Mouse (Mus musculus): Measurements from ENCODE around the gene Rnd1. TPM values are rescaled to one million over a fixed set of nuclear protein-coding genes. Genes with fewer than 3 reads are reported as not detected.
A peak's percentile ranks its signal among the peaks of the same experiment; 100 is the strongest.

The Rnd1 gene
- polyA plus RNA-seq, 1 experiment from 2014 or later: 0.66 TPM

DNA sequence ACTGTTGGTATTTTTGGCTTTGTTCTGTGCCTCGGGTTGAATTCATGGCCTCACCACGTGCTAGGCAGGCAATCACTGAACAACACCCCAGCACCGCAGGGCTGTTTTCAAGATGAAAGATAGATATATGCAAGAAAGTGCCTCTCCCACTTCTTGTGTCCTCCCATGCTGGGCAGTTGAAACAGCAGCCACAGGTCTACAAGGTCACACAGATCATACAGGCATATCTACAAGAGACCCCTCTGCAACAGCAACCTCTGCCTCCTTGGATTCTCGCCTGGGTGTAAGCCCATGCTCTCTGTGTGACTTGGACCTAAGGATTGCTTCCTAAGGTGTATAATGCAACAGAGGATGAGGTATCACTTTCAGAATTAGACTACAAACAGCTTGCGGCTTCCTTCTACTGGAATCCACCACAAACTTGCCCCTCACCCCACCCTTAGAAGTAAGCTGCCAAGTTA lies 53.9 kb downstream of the Rnd1 start:
- Histone ChIP-seq H3K9me3 (replicated peaks; ENCODE audit: low read length) (no peaks in the 10 kb centered on the region), H3K4me2 (ENCODE audit: low read length) (no peak overlapping the region), H3K27ac (no peak overlapping the region), H3K4me1 (replicated peaks; ENCODE audit: insufficient read depth, low read length) (peaks cover 6% of the 10 kb centered on the region), H3K36me3 (ENCODE audit: insufficient read depth, low read length) (no peaks in the 10 kb centered on the region), H3K9ac (ENCODE audit: low read depth, low read length) (no peak overlapping the region), H3K27me3 (ENCODE audit: insufficient read depth, low read length) (no peaks in the 10 kb centered on the region), H3K4me3 (replicated peaks; ENCODE audit: low read depth, low read length) (no peak overlapping the region)
- TF ChIP-seq CTCF (IDR thresholded peaks at IDR 0.05; ENCODE audit: low read depth): no peak
- no peak for ATAC-seq (replicated peaks; ENCODE audit: low FRiP score, low read depth)
- no peak for DNase-seq (ENCODE audit: low spot score)
- 57% methylated on average over 5 of the region's 5 CpGs for WGBS

DNA sequence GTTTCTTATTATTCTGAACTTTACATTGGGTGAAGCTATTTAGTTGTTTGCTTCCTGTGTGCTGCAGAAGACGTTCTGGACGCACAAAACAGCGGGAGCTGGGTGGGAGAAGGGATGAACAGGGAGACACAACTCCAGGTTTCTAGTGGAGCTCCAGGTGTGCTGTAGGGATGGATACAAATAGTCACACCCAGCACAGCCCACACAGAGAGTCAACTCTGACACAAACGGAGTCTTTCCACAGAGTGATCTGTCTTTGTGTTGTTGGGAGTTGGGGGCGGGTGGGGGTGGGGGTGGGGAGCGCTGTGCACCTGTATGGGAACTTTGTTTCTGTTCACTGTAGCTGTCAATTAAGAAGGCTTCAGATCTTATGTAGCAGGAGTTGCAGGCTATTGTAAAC lies 54.5 kb downstream of the Rnd1 start:
- H3K9ac ChIP-seq (ENCODE audit: low read depth, low read length): no peak overlapping the region
- H3K4me2 ChIP-seq (ENCODE audit: low read length): no peak overlapping the region
- no peak for DNase-seq (ENCODE audit: low spot score)
- 29% methylated on average over 6 of the region's 6 CpGs for WGBS
- no peaks in the 10 kb centered on the region for H3K27me3 ChIP-seq (ENCODE audit: insufficient read depth, low read length)
- no peak overlapping the region for H3K4me3 ChIP-seq (replicated peaks; ENCODE audit: low read depth, low read length)
- ATAC-seq (replicated peaks; ENCODE audit: low FRiP score, low read depth): no peak
- H3K27ac ChIP-seq: no peak overlapping the region
- no peaks in the 10 kb centered on the region for H3K36me3 ChIP-seq (ENCODE audit: insufficient read depth, low read length)
- H3K9me3 ChIP-seq (replicated peaks; ENCODE audit: low read length): no peaks in the 10 kb centered on the region
- peaks cover 4% of the 10 kb centered on the region for H3K4me1 ChIP-seq (replicated peaks; ENCODE audit: insufficient read depth, low read length)
- TF ChIP-seq CTCF (IDR thresholded peaks at IDR 0.05; ENCODE audit: low read depth): no peak

DNA sequence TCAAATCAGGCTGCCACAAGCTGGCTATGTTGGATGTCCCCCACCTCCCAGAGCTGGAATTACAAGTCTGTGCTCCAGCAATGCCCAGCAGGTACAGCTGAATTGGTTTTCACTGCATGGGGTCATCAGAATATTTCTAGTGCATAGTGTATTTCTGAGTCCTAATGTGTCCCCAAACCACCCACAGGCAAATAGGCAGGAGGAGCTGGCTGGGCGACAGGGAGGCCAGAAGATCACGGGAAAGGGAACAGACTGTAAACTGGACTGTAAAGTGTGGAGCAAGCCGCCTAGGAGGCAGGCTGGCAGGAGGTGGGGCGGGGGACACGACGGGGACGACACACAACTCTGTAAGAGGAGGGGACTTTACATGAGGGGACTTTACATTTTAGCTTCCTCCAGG lies 55.1 kb downstream of the Rnd1 start:
- Histone ChIP-seq H3K27ac (no peak overlapping the region), H3K4me1 (replicated peaks; ENCODE audit: insufficient read depth, low read length) (peaks cover 4% of the 10 kb centered on the region), H3K36me3 (ENCODE audit: insufficient read depth, low read length) (no peaks in the 10 kb centered on the region), H3K9ac (ENCODE audit: low read depth, low read length) (no peak overlapping the region), H3K4me3 (replicated peaks; ENCODE audit: low read depth, low read length) (no peak overlapping the region), H3K4me2 (ENCODE audit: low read length) (no peak overlapping the region), H3K9me3 (replicated peaks; ENCODE audit: low read length) (no peaks in the 10 kb centered on the region), H3K27me3 (ENCODE audit: insufficient read depth, low read length) (no peaks in the 10 kb centered on the region)
- WGBS: 8% methylated on average over 7 of the region's 7 CpGs
- ATAC-seq (replicated peaks; ENCODE audit: low FRiP score, low read depth) (no peak), DNase-seq (ENCODE audit: low spot score) (no peak)
- no peak for TF ChIP-seq CTCF (IDR thresholded peaks at IDR 0.05; ENCODE audit: low read depth)

DNA sequence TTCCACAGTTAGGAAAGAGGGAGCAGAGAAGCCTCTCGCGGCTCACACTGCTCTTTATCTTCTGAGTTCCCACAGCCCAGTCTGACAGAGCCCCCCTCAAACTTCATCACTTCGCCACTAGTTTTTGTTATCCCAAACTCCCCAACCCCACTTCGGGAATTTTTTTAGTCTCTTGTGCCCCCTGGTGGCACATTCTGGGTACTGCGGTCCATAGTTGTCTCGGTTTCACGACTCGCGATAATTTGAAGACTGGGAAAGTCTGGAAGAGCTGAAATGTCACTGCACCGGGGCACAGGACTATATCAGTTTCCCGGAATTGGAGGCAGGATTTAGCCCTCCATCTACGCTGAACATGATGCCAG lies 60.1 kb downstream of the Rnd1 start:
- WGBS: 1% methylated on average over 12 of the region's 12 CpGs
- TF ChIP-seq CTCF (IDR thresholded peaks at IDR 0.05; ENCODE audit: low read depth): peak; percentile 94
- Histone ChIP-seq H3K4me2 (ENCODE audit: low read length) (peak overlapping the region; percentile 23; the same call in 1 of the 2 replicates), H3K4me3 (replicated peaks; ENCODE audit: low read depth, low read length) (no peak overlapping the region), H3K9me3 (replicated peaks; ENCODE audit: low read length) (no peaks in the 10 kb centered on the region), H3K9ac (ENCODE audit: low read depth, low read length) (0 out of 2 replicates have a peak overlapping the region, but pooled peaks have one; percentile 0), H3K36me3 (ENCODE audit: insufficient read depth, low read length) (no peaks in the 10 kb centered on the region), H3K27me3 (ENCODE audit: insufficient read depth, low read length) (no peaks in the 10 kb centered on the region), H3K4me1 (replicated peaks; ENCODE audit: insufficient read depth, low read length) (0 out of 2 replicates have a peak, but pooled peaks cover 6% of the 10 kb centered on the region), H3K27ac (no peak overlapping the region)
- ATAC-seq (replicated peaks; ENCODE audit: low FRiP score, low read depth) (no peak), DNase-seq (ENCODE audit: low spot score) (peak; percentile 89)

DNA sequence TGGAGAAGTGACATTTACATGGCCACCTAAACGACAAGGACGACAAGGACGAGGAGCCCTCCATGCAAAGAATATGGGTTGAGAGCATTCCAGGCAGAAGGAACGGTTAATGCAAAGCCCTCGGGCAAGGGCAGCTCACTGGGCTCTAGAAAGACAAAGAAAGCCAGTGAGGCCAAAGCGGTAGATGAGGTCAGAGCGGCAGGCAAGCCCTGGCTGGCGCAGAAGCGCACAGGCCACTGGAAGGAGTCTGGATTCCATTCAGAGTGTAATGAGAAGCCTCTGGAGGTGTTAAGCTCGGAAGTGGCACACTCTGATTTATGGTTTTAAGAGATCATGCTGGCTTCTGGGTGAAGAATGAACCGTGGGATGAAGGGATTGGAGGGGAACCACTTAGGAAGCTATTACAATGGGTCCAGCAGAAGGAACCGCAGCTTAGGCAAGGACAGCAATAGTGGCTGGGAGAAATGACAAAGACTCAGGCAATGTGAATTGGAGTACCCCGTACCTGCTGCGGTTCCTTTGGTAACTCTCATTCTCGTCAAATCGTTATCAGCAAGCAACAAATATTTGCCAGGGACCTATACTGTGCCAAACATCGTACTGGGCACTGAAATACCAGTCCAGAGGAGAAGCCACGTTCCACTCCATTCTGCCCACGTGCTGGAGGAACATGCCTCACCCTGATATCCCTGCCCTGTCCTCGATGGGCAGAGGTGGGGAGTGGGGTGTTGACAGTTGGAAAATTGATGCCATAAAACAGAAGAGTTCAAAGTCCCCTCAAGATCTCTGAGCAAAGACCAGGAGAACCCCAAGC lies 60.7 kb downstream of the Rnd1 start:
- Histone ChIP-seq H3K4me2 (ENCODE audit: low read length) (peak overlapping the region; percentile 23; the same call in 1 of the 2 replicates), H3K4me3 (replicated peaks; ENCODE audit: low read depth, low read length) (no peak overlapping the region), H3K9me3 (replicated peaks; ENCODE audit: low read length) (no peaks in the 10 kb centered on the region), H3K27ac (no peak overlapping the region), H3K27me3 (ENCODE audit: insufficient read depth, low read length) (no peaks in the 10 kb centered on the region), H3K4me1 (replicated peaks; ENCODE audit: insufficient read depth, low read length) (0 out of 2 replicates have a peak, but pooled peaks cover 6% of the 10 kb centered on the region), H3K36me3 (ENCODE audit: insufficient read depth, low read length) (no peaks in the 10 kb centered on the region), H3K9ac (ENCODE audit: low read depth, low read length) (0 out of 2 replicates have a peak overlapping the region, but pooled peaks have one; percentile 0)
- WGBS: 31% methylated on average over 20 of the region's 20 CpGs
- 0 out of 2 replicates have a peak, but pooled peaks have one; percentile 14 for ATAC-seq (replicated peaks; ENCODE audit: low FRiP score, low read depth)
- TF ChIP-seq CTCF (IDR thresholded peaks at IDR 0.05; ENCODE audit: low read depth): no peak
- DNase-seq (ENCODE audit: low spot score): no peak

DNA sequence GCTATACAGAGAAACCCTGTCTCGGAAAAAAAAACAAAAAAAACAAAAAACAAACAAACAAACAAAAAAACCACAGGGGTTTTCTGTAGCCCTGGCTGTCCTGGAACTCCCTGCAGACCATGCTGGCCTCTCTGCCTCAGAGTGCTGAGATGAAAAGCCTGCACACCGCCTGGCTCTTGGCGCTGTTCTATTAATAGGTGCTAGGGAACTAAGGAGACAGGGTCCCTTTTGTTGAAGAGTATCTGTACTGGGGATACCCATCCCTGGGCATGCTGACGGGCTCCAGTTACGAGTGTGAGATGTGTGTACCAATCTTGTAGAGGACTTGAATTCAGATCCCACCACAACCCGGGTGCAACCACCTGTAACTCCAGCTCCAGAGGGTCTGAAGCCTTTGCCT lies 61.5 kb downstream of the Rnd1 start:
- WGBS: 77% methylated on average over 6 of the region's 6 CpGs

More for the DNA sequence above, 61.5 kb downstream of the Rnd1 start:
- Histone ChIP-seq H3K4me1 (replicated peaks; ENCODE audit: insufficient read depth, low read length) (0 out of 2 replicates have a peak, but pooled peaks cover 6% of the 10 kb centered on the region), H3K27ac (no peak overlapping the region), H3K27me3 (ENCODE audit: insufficient read depth, low read length) (no peaks in the 10 kb centered on the region), H3K4me2 (ENCODE audit: low read length) (no peak overlapping the region), H3K9me3 (replicated peaks; ENCODE audit: low read length) (no peaks in the 10 kb centered on the region), H3K4me3 (replicated peaks; ENCODE audit: low read depth, low read length) (no peak overlapping the region), H3K9ac (ENCODE audit: low read depth, low read length) (no peak overlapping the region), H3K36me3 (ENCODE audit: insufficient read depth, low read length) (no peaks in the 10 kb centered on the region)
- no peak for TF ChIP-seq CTCF (IDR thresholded peaks at IDR 0.05; ENCODE audit: low read depth)
- DNase-seq (ENCODE audit: low spot score) (no peak), ATAC-seq (replicated peaks; ENCODE audit: low FRiP score, low read depth) (no peak)

All from kidney, postnatal 0 days (tissue).